Mouse (Mus musculus) heart, embryonic 16.5 days (tissue): ENCODE measurements around the gene Gm20219. TPM values are rescaled to one million over a fixed set of nuclear protein-coding genes. Genes with fewer than 3 reads are reported as not detected.

Source experiments
- ATAC-seq: fragments of 200-750 bp; cut with Nextera tagmentation; replicated peaks from 2 replicates; pipeline ENCODE4 v1.8.0; 2017; ENCODE audit warnings: moderate number of reproducible peaks; ENCODE audit not compliant: insufficient read depth, low FRiP score; ENCODE audit errors: extremely low read depth
- H3K27ac ChIP-seq: fragments of 300-500 bp; sonication (generic); 2 replicates; pipeline ENCODE4 v1.5.1; 2014; ENCODE audit warnings: mild to moderate bottlenecking, low read length, control low read depth, moderate library complexity
- H3K27me3 ChIP-seq: fragments of 300-500 bp; sonication (generic); 2 replicates; pipeline ENCODE4 v1.6.1; 2014; ENCODE audit warnings: low read length, mixed read lengths; ENCODE audit not compliant: control insufficient read depth, insufficient read depth
- H3K36me3 ChIP-seq: fragments of 300-500 bp; sonication (generic); 2 replicates; pipeline ENCODE4 v1.6.1; 2014; ENCODE audit not compliant: control insufficient read depth, insufficient read depth
- H3K4me1 ChIP-seq: fragments of 300-500 bp; sonication (generic); 2 replicates; pipeline ENCODE4 v1.6.1; 2014; ENCODE audit warnings: low read length, mixed read lengths; ENCODE audit not compliant: control insufficient read depth, insufficient read depth
- H3K4me2 ChIP-seq: fragments of 300-500 bp; sonication (generic); 2 replicates; pipeline ENCODE4 v1.6.1; 2014; ENCODE audit warnings: low read depth, mild to moderate bottlenecking, control low read depth, low read length
- H3K4me3 ChIP-seq: fragments of 300-500 bp; sonication (generic); 2 replicates; pipeline ENCODE4 v1.5.1; 2014; ENCODE audit warnings: mild to moderate bottlenecking, control low read depth, low read length
- H3K9ac ChIP-seq: fragments of 300-500 bp; sonication (generic); 2 replicates; pipeline ENCODE4 v1.6.1; 2014; ENCODE audit warnings: low read length, control low read depth
- H3K9me3 ChIP-seq: fragments of 300-500 bp; sonication (generic); replicated peaks from 2 replicates; pipeline ENCODE4 v1.6.1; 2016; ENCODE audit warnings: low read length; ENCODE audit not compliant: control insufficient read depth
- WGBS: fragments of 180-500 bp; shearing (Covaris S2); extraction: QIAGEN DNeasy Blood & Tissue Kit; methylation state at CpG from one replicate; pipeline ENCODE4 v1.1.7; 2014; 5-methylcytosine and 5-hydroxymethylcytosine counted together
- polyA plus RNA-seq: library from polyadenylated mRNA; unstranded; fragments of >200 nt; fragmentation: Nextera tagmentation; extraction: Ambion mirVana; gene quantifications from 2 replicates; pipeline ENCODE4 v1.2.1, GENCODE M21; 2015

Gene Gm20219
- polyA plus RNA-seq, 1 experiment from 2014 or later: 0.62 TPM

GRCm38 (mm10) chr17:56536874-56537273, 17.3 kb downstream of the Gm20219 start:
- H3K4me2 ChIP-seq: no peak overlapping the region
- H3K4me1 ChIP-seq: no peaks in the 10 kb centered on the region
- no peak overlapping the region for H3K4me3 ChIP-seq
- WGBS: 76% methylated on average over 3 of the region's 3 CpGs
- no peaks in the 10 kb centered on the region for H3K36me3 ChIP-seq
- H3K27me3 ChIP-seq: no peaks in the 10 kb centered on the region
- ATAC-seq: no peak
- H3K9me3 ChIP-seq: 0 out of 2 replicates have a peak, but pooled peaks cover 4% of the 10 kb centered on the region
- H3K9ac ChIP-seq: no peak overlapping the region
- H3K27ac ChIP-seq: no peak overlapping the region

- no peak for ATAC-seq
- H3K36me3 ChIP-seq: no peaks in the 10 kb centered on the region
- H3K9ac ChIP-seq: no peak overlapping the region
- H3K27me3 ChIP-seq: no peaks in the 10 kb centered on the region
- H3K4me1 ChIP-seq: no peaks in the 10 kb centered on the region
- H3K4me2 ChIP-seq: no peak overlapping the region
- WGBS: 67% methylated on average over 14 of the region's 14 CpGs
- peaks cover 4% of the 10 kb centered on the region; the same call in 1 of the 2 replicates for H3K9me3 ChIP-seq
- H3K4me3 ChIP-seq: no peak overlapping the region
- no peak overlapping the region for H3K27ac ChIP-seq
These were observed 18.0 kb downstream of the Gm20219 start for GRCm38 (mm10) chr17:56536192-56536591.

DNA sequence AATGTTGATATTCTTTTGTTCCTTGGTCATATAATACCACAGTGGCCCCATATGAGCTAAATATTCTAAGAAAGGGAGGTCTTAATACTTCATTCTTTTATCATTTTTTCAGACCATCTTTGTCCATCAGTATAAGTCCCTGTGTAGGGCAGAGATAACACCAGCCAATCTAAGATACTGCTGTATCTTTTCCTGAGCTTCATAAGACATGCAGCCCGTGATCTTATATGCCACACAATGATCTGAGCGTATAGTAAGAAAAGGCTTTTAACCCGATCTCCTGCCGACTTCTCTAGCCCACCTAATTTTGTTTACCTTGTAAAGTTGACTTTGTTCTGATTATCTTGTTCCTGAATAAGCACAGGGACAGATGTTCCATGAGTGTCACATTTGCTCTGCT, 29.2 kb downstream of the Gm20219 start:
- no peak for ATAC-seq
- Histone ChIP-seq H3K4me3 (no peak overlapping the region), H3K27me3 (no peaks in the 10 kb centered on the region), H3K36me3 (no peaks in the 10 kb centered on the region), H3K9ac (no peak overlapping the region), H3K4me2 (no peak overlapping the region), H3K4me1 (no peaks in the 10 kb centered on the region), H3K9me3 (no peaks in the 10 kb centered on the region), H3K27ac (no peak overlapping the region)
- WGBS: 71% methylated on average over 4 of the region's 4 CpGs

DNA sequence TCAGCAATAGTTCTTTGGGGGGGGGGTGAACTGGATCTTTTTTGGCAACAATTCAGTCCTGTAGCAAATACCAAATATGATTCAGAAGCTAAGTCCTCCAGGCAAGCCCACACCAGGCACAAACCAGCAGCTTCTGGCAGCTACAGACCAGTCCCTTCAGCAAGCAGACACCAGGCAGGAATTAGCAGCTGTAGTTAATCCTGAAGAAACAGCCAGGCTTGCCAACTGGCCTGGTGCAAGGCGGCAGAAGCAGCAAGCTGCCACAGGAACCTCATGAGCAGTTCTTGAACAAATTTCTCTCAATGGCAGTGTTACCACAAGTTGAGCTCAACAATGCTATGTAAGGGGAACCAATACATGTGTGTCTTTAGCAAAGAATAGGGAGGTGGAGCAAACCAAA, 31.4 kb downstream of the Gm20219 start:
- no peak overlapping the region for H3K27ac ChIP-seq
- H3K9me3 ChIP-seq: no peaks in the 10 kb centered on the region
- H3K27me3 ChIP-seq: no peaks in the 10 kb centered on the region
- no peaks in the 10 kb centered on the region for H3K4me1 ChIP-seq
- no peak overlapping the region for H3K4me2 ChIP-seq
- no peak overlapping the region for H3K4me3 ChIP-seq
- WGBS: 45% methylated on average over 1 of the region's 1 CpGs
- no peaks in the 10 kb centered on the region for H3K36me3 ChIP-seq
- no peak for ATAC-seq
- no peak overlapping the region for H3K9ac ChIP-seq

DNA sequence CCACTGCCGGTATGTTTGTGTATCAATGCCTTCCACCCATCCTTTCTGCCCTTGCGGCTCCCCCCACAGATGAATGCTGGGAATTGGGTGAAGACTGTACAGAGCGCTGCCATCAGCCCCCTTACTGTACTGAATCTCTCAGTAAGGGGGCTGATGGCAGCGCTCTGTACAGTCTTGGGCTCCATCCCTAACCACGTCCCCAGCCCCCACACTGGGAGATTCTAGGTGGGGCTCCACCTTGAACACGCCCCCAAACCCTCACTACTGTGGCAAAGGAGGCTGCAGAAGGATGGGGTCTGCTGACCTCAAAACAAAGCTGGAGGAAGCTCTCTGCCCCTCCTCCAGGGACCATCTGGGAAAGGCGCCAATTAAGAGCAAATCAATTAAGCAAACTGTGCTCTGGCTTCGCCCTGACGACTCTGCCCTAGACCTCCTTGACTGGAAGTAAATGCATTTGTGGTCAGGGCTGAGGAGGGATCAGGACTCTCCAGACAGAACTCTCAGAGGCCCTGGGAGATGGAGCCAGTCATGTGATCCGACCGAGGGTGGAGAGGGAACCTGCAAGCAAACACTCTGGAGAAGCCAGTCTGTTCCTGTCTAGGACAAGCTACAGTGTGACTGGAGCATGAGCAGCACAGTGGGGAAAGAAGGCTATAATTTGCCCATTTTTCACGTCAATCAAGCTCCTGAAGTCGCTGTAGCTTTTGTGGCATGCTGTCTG, 38.3 kb downstream of the Gm20219 start:
- Histone ChIP-seq H3K9ac (no peak overlapping the region), H3K9me3 (peaks cover 15% of the 10 kb centered on the region), H3K27ac (no peak overlapping the region), H3K4me1 (peaks cover 2% of the 10 kb centered on the region; the same call in 1 of the 2 replicates), H3K4me2 (no peak overlapping the region), H3K27me3 (peaks cover 39% of the 10 kb centered on the region), H3K36me3 (no peaks in the 10 kb centered on the region), H3K4me3 (no peak overlapping the region)
- WGBS: 11% methylated on average over 13 of the region's 13 CpGs
- ATAC-seq: no peak; the same call in 1 of the 2 replicates

DNA sequence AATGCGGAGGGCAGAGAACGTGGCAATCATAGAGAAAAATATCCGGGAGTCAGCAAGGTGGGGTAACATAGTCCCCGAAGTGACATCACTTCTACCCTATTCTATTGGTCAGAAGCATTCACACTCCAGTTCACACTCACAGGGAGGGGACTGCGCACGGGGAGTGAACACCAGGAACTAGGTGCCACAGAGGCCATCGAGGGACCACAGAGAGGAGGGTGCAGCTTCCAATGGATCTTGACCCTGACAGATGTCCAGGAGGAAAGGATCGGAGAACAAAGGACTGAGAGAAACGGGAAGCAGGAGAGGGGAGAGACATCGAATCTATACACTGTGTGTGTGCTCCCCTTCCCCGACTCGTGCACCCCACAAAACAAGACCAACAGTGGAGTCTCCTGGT, 39.3 kb downstream of the Gm20219 start:
- peaks cover 48% of the 10 kb centered on the region for H3K27me3 ChIP-seq
- no peak overlapping the region for H3K4me3 ChIP-seq
- ATAC-seq: no peak
- 46% methylated on average over 12 of the region's 12 CpGs for WGBS
- H3K27ac ChIP-seq: no peak overlapping the region
- peaks cover 15% of the 10 kb centered on the region for H3K9me3 ChIP-seq
- H3K4me1 ChIP-seq: peaks cover 2% of the 10 kb centered on the region; the same call in 1 of the 2 replicates
- no peak overlapping the region for H3K9ac ChIP-seq
- H3K36me3 ChIP-seq: no peaks in the 10 kb centered on the region
- H3K4me2 ChIP-seq: no peak overlapping the region

- ATAC-seq: no peak
- no peak overlapping the region for H3K4me2 ChIP-seq
- peaks cover 15% of the 10 kb centered on the region for H3K9me3 ChIP-seq
- no peak overlapping the region for H3K27ac ChIP-seq
- H3K9ac ChIP-seq: no peak overlapping the region
- peaks cover 2% of the 10 kb centered on the region; the same call in 1 of the 2 replicates for H3K4me1 ChIP-seq
- no peak overlapping the region for H3K4me3 ChIP-seq
- peaks cover 54% of the 10 kb centered on the region for H3K27me3 ChIP-seq
- no peaks in the 10 kb centered on the region for H3K36me3 ChIP-seq
These were observed 39.9 kb downstream of the Gm20219 start for GRCm38 (mm10) chr17:56514330-56514729.

DNA sequence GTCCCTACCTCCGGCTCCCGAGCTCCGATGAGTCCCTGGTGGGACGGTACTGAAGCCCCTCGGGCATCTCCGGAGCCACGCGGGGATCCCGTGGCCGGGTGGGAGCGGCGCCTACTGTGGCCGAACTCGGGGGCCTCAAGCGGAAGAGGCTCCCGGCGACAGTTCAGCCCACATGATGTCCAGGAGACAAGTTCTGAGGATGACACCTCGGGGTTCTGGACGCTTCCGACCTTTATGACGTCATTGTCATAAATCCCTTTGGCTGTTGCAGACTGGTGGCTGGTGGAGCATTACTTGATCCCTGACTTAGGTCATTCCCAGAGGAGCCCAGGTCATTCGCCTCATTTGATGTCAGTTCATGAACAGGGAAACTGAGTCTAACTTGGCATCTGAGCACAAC, 41.9 kb downstream of the Gm20219 start, which contains the start of gene Znrf4:
Gene Znrf4 (minus strand): TSS at position 122 of the 400 bp plus-strand sequence.
- H3K4me2 ChIP-seq: peak within 1 kb of the TSS; percentile 25
- no peak within 1 kb of the TSS for H3K9ac ChIP-seq
- peaks cover 64% of the 10 kb centered on the region for H3K27me3 ChIP-seq
- H3K4me3 ChIP-seq: peak within 1 kb of the TSS; percentile 25
- peaks cover 15% of the 10 kb centered on the region for H3K9me3 ChIP-seq
- H3K4me1 ChIP-seq: peaks cover 6% of the 10 kb centered on the region; the same call in 1 of the 2 replicates
- H3K36me3 ChIP-seq: no peaks in the 10 kb centered on the region
- H3K27ac ChIP-seq: no peak within 1 kb of the TSS
- ATAC-seq: no peak
- WGBS: 53% methylated on average over 22 of the region's 22 CpGs

DNA sequence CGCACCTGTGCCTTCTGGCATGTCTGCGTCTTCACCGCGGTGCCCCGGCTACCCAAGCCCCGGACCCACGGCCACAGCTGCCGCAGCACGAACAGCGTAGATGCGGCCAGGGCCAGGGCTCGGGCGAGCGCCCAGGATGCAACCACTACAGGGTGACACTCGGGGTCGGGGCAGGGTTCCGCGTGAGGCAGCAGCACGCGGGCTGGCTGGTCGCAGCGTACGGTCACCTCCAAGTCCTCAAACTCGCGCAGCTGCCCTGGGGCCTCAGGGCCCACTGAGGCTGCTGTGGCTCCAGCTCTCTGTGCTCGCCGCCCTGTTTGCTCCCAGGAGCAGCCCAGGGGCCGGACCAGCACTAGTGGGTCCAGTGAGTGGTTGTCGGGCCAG, 42.5 kb downstream of the Gm20219 start:
- no peak for ATAC-seq
- Histone ChIP-seq H3K4me3 (peak overlapping the region; percentile 25; the same call in 1 of the 2 replicates), H3K4me2 (peak overlapping the region; percentile 25), H3K27me3 (peaks cover 64% of the 10 kb centered on the region), H3K36me3 (no peaks in the 10 kb centered on the region), H3K4me1 (peaks cover 6% of the 10 kb centered on the region; the same call in 1 of the 2 replicates), H3K9me3 (peaks cover 13% of the 10 kb centered on the region), H3K9ac (no peak overlapping the region), H3K27ac (no peak overlapping the region)
- 20% methylated on average over 29 of the region's 29 CpGs for WGBS
